Mouse (Mus musculus) midbrain, embryonic 13.5 days (tissue): ENCODE results near the gene Srebf2. TPM values are rescaled to one million over a fixed set of nuclear protein-coding genes. Genes with fewer than 3 reads are reported as not detected.

Experiments
- ATAC-seq: fragments of 200-750 bp; cut with Nextera tagmentation; 2 replicates; pipeline ENCODE4 v1.8.0; 2017; ENCODE audit warnings: mild to moderate bottlenecking, moderate TSS enrichment, moderate library complexity
- H3K27ac ChIP-seq: fragments of 300-500 bp; sonication (generic); 2 replicates; pipeline ENCODE4 v1.5.1; 2015; ENCODE audit warnings: inconsistent platforms, mild to moderate bottlenecking, moderate library complexity
- H3K27me3 ChIP-seq: fragments of 300-500 bp; sonication (generic); 2 replicates; pipeline ENCODE4 v1.6.1; 2015; ENCODE audit warnings: mild to moderate bottlenecking, inconsistent platforms
- H3K36me3 ChIP-seq: fragments of 300-500 bp; sonication (generic); 2 replicates; pipeline ENCODE4 v1.6.1; 2015; ENCODE audit warnings: mild to moderate bottlenecking, inconsistent platforms
- H3K4me1 ChIP-seq: fragments of 300-500 bp; sonication (generic); replicated peaks from 2 replicates; pipeline ENCODE4 v1.6.1; 2015; ENCODE audit warnings: inconsistent platforms
- H3K4me2 ChIP-seq: fragments of 300-500 bp; sonication (generic); replicated peaks from 2 replicates; pipeline ENCODE4 v1.6.1; 2015; ENCODE audit warnings: moderate library complexity, mild to moderate bottlenecking, inconsistent platforms
- H3K4me3 ChIP-seq: fragments of 300-500 bp; sonication (generic); replicated peaks from 2 replicates; pipeline ENCODE4 v1.5.1; 2015; ENCODE audit warnings: mild to moderate bottlenecking, inconsistent platforms
- H3K9ac ChIP-seq: fragments of 300-500 bp; sonication (generic); replicated peaks from 2 replicates; pipeline ENCODE4 v1.6.1; 2015; ENCODE audit warnings: mild to moderate bottlenecking, inconsistent platforms
- H3K9me3 ChIP-seq: fragments of 300-500 bp; sonication (generic); 2 replicates; pipeline ENCODE4 v1.6.1; 2016; ENCODE audit warnings: mild to moderate bottlenecking, inconsistent platforms
- WGBS: fragments of 180-500 bp; shearing (Covaris S2); methylation state at CpG from one replicate; pipeline ENCODE4 v1.1.7; 2015; 5-methylcytosine and 5-hydroxymethylcytosine counted together
- polyA plus RNA-seq: library from polyadenylated mRNA; unstranded; fragments of >200 nt; fragmentation: Nextera tagmentation; extraction: Ambion mirVana; gene quantifications from 2 replicates; pipeline ENCODE4 v1.2.1, GENCODE M21; 2015

Srebf2 gene
- polyA plus RNA-seq, 1 experiment from 2014 or later: 225 TPM

- no peak overlapping the region for H3K27ac ChIP-seq
Measured at GRCm38 (mm10) chr15:82167201-82168168, 20.5 kb downstream of the Srebf2 start.

DNA sequence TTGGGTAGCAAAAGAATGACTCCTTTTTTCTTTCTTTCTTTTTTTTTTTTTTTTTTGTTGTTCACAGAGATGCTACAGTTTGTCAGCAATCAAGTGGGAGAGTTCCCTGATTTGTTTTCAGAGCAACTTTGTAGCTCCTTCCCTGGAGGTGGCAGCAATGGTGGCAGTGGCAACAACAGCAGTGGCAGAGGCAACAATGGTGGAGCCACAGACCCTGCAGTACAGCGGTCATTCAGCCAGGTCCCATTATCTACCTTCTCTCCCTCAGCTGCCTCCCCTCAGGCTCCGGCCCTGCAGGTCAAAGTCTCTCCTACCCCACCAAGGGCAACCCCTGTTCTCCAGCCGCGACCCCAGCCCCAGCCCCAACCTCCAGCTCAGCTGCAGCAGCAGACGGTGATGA is 22.7 kb downstream of the Srebf2 start:
- H3K4me1 ChIP-seq: peaks cover 35% of the 10 kb centered on the region
- no peak overlapping the region for H3K4me2 ChIP-seq
- ATAC-seq: no peak
- H3K27me3 ChIP-seq: no peaks in the 10 kb centered on the region
- no peak overlapping the region for H3K9ac ChIP-seq
- WGBS: 85% methylated on average over 5 of the region's 5 CpGs
- H3K9me3 ChIP-seq: no peaks in the 10 kb centered on the region
- peaks cover 50% of the 10 kb centered on the region for H3K36me3 ChIP-seq
- H3K4me3 ChIP-seq: no peak overlapping the region
- H3K27ac ChIP-seq: no peak overlapping the region

More at GRCm38 (mm10) chr15:82167201-82168168, 20.5 kb downstream of the Srebf2 start:
- Histone ChIP-seq H3K27me3 (no peaks in the 10 kb centered on the region), H3K9ac (no peak overlapping the region), H3K36me3 (peaks cover 29% of the 10 kb centered on the region), H3K4me1 (peaks cover 50% of the 10 kb centered on the region), H3K4me3 (no peak overlapping the region), H3K4me2 (no peak overlapping the region), H3K9me3 (no peaks in the 10 kb centered on the region)
- ATAC-seq: no peak
- WGBS: 55% methylated on average over 23 of the region's 23 CpGs

DNA sequence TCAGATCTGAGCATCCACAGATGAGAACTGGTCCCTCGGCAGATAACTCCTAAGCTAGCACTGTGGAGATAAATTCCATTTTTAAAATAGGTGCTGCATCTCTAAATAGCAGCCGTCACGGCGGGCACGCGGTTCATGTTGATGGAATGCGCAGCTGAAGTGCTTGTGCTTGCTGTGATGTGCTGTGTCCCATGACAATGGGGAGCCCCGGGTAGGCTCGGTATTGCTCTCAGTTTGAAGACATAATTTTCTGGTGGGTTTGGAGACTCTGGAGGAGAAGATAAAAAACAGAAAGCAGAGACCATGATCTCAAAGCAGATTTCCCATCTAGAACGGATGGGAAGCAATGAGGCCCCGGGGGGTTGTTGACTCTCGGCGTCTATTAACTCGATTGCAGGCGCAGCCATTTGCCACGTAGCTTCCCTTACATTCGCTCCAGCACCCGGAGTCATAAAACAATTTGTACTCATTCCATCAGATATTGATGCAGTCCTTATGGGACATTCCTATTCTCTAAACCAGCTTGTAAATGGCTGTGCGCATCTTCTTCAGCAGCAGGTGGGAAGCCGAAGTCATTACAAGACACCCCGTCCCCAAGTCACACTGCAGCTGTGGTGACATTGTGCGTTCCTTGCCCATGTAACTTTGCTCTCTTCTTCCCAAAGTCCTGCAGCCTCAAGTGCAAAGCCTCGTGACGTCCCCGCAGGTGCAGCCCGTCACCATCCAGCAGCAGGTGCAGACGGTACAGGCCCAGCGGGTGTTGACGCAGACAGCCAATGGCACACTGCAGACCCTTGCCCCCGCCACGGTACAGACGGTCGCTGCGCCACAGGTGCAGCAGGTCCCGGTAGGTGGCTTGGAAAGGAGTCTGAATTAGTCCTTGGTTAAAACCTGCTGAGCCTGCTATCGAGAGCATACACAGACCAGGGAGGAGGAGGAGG is 23.7 kb downstream of the Srebf2 start:
- no peak for ATAC-seq
- H3K36me3 ChIP-seq: peaks cover 60% of the 10 kb centered on the region
- peaks cover 27% of the 10 kb centered on the region for H3K4me1 ChIP-seq
- H3K4me2 ChIP-seq: no peak overlapping the region
- no peak overlapping the region for H3K9ac ChIP-seq
- no peaks in the 10 kb centered on the region for H3K27me3 ChIP-seq
- WGBS: 88% methylated on average over 36 of the region's 36 CpGs
- no peak overlapping the region for H3K4me3 ChIP-seq
- no peaks in the 10 kb centered on the region for H3K9me3 ChIP-seq
- H3K27ac ChIP-seq: no peak overlapping the region

GRCm38 (mm10) chr15:82172648-82173047 is 25.7 kb downstream of the Srebf2 start:
- Histone ChIP-seq H3K4me3 (no peak overlapping the region), H3K9me3 (no peaks in the 10 kb centered on the region), H3K27me3 (no peaks in the 10 kb centered on the region), H3K4me2 (no peak overlapping the region), H3K36me3 (peaks cover 78% of the 10 kb centered on the region), H3K9ac (no peak overlapping the region), H3K27ac (no peak overlapping the region), H3K4me1 (peaks cover 7% of the 10 kb centered on the region)
- 84% methylated on average over 8 of the region's 8 CpGs for WGBS
- ATAC-seq: no peak

GRCm38 (mm10) chr15:82175091-82175490 is 28.1 kb downstream of the Srebf2 start:
- no peaks in the 10 kb centered on the region for H3K9me3 ChIP-seq
- no peak overlapping the region for H3K9ac ChIP-seq
- H3K4me2 ChIP-seq: no peak overlapping the region
- H3K4me3 ChIP-seq: no peak overlapping the region
- H3K4me1 ChIP-seq: no peaks in the 10 kb centered on the region
- H3K36me3 ChIP-seq: peaks cover 97% of the 10 kb centered on the region
- WGBS: 95% methylated on average over 9 of the region's 9 CpGs
- ATAC-seq: no peak
- no peak overlapping the region for H3K27ac ChIP-seq
- H3K27me3 ChIP-seq: no peaks in the 10 kb centered on the region

- no peak for ATAC-seq
- 93% methylated on average over 7 of the region's 7 CpGs for WGBS
Measured at GRCm38 (mm10) chr15:82177743-82178290, 30.8 kb downstream of the Srebf2 start.

DNA sequence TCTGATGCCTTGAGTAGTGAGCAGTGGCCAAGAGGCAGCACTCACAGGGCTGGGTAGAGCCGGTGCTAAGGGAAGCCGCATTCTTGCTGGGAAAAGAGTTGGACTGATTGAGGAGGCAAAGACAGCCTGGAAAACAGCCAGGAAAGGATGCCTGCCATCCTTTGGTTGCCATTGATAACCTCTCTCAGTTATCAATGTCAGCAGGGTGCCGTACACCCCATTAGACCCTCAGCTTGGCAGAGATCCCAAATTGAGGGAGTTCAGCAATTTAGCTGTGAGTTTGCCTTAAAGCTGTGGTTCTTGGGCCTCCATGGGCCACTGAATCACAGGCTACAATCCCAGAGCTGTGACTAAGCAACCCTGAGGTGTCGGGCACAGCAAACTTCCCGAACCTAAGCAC is 34.1 kb downstream of the Srebf2 start:
- Histone ChIP-seq H3K36me3 (peaks cover 99% of the 10 kb centered on the region), H3K27me3 (no peaks in the 10 kb centered on the region), H3K27ac (no peak overlapping the region), H3K9ac (no peak overlapping the region), H3K4me1 (no peaks in the 10 kb centered on the region), H3K9me3 (peaks cover 9% of the 10 kb centered on the region; the same call in 1 of the 2 replicates), H3K4me3 (no peak overlapping the region), H3K4me2 (no peak overlapping the region)
- WGBS: 94% methylated on average over 5 of the region's 5 CpGs
- no peak for ATAC-seq

More at GRCm38 (mm10) chr15:82177743-82178290, 30.8 kb downstream of the Srebf2 start:
- no peak overlapping the region for H3K4me2 ChIP-seq
- no peak overlapping the region for H3K27ac ChIP-seq
- no peaks in the 10 kb centered on the region for H3K27me3 ChIP-seq
- H3K4me3 ChIP-seq: no peak overlapping the region
- peaks cover 97% of the 10 kb centered on the region for H3K36me3 ChIP-seq
- peaks cover 9% of the 10 kb centered on the region; the same call in 1 of the 2 replicates for H3K9me3 ChIP-seq
- no peak overlapping the region for H3K9ac ChIP-seq
- H3K4me1 ChIP-seq: no peaks in the 10 kb centered on the region

DNA sequence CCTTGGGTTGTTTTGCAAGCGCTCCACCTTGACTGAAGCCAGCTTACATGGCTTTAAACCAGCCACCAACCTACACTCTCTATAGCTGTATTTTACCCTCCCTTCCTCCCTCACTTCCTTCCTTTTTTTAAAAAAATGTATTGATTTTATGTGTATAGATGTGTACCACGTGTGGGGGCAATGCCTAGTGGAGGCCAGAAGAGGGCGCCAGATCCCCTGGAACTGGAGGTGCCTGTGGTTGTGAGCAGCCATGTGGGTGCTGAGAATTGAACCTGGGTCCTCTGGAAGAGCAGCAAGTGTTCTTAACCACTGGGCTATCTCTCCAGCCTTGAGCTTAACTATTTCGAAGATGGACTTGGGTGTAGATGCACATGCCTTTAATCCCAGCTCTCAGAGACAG is 35.3 kb downstream of the Srebf2 start:
- Histone ChIP-seq H3K36me3 (peaks cover 100% of the 10 kb centered on the region), H3K4me3 (no peak overlapping the region), H3K27ac (no peak overlapping the region), H3K27me3 (no peaks in the 10 kb centered on the region), H3K4me1 (no peaks in the 10 kb centered on the region), H3K9me3 (peaks cover 9% of the 10 kb centered on the region; the same call in 1 of the 2 replicates), H3K4me2 (no peak overlapping the region), H3K9ac (no peak overlapping the region)
- ATAC-seq: no peak
- WGBS: 98% methylated on average over 4 of the region's 4 CpGs

- no peak overlapping the region for H3K4me2 ChIP-seq
- H3K36me3 ChIP-seq: peaks cover 99% of the 10 kb centered on the region
Measured at GRCm38 (mm10) chr15:82183596-82183995, 36.6 kb downstream of the Srebf2 start.

GRCm38 (mm10) chr15:82184183-82184582 is 37.2 kb downstream of the Srebf2 start:
- H3K4me3 ChIP-seq: no peak overlapping the region

More at GRCm38 (mm10) chr15:82183596-82183995, 36.6 kb downstream of the Srebf2 start:
- peaks cover 9% of the 10 kb centered on the region; the same call in 1 of the 2 replicates for H3K9me3 ChIP-seq
- H3K4me3 ChIP-seq: no peak overlapping the region
- H3K27ac ChIP-seq: 0 out of 2 replicates have a peak overlapping the region, but pooled peaks have one; percentile 5
- H3K9ac ChIP-seq: no peak overlapping the region
- WGBS: 87% methylated on average over 10 of the region's 10 CpGs
- H3K27me3 ChIP-seq: no peaks in the 10 kb centered on the region
- no peak for ATAC-seq
- no peaks in the 10 kb centered on the region for H3K4me1 ChIP-seq

GRCm38 (mm10) chr15:82184656-82185055 is 37.7 kb downstream of the Srebf2 start:
- no peak overlapping the region for H3K9ac ChIP-seq
- ATAC-seq: no peak
- no peaks in the 10 kb centered on the region for H3K27me3 ChIP-seq
- peaks cover 99% of the 10 kb centered on the region for H3K36me3 ChIP-seq
- no peak overlapping the region for H3K4me2 ChIP-seq
- WGBS: 93% methylated on average over 10 of the region's 10 CpGs
- H3K9me3 ChIP-seq: peaks cover 9% of the 10 kb centered on the region; the same call in 1 of the 2 replicates
- no peak overlapping the region for H3K27ac ChIP-seq
- H3K4me3 ChIP-seq: no peak overlapping the region
- no peaks in the 10 kb centered on the region for H3K4me1 ChIP-seq

More at GRCm38 (mm10) chr15:82184183-82184582, 37.2 kb downstream of the Srebf2 start:
- H3K4me1 ChIP-seq: no peaks in the 10 kb centered on the region
- H3K27me3 ChIP-seq: no peaks in the 10 kb centered on the region
- peaks cover 99% of the 10 kb centered on the region for H3K36me3 ChIP-seq
- H3K9ac ChIP-seq: no peak overlapping the region
- H3K9me3 ChIP-seq: peaks cover 9% of the 10 kb centered on the region; the same call in 1 of the 2 replicates
- 84% methylated on average over 7 of the region's 7 CpGs for WGBS
- no peak overlapping the region for H3K4me2 ChIP-seq
- no peak for ATAC-seq
- H3K27ac ChIP-seq: 0 out of 2 replicates have a peak overlapping the region, but pooled peaks have one; percentile 5
